Mouse (Mus musculus) heart, adult 2 months (tissue): Measurements from ENCODE around the gene Mum1. TPM values are rescaled to one million over a fixed set of nuclear protein-coding genes. Genes with fewer than 3 reads are reported as not detected.

ENCODE experiments used
- DNase-seq, 2 experiments: peaks; one replicate each; pipeline ENCODE4 v3.0.0; 2021
- H3K27ac ChIP-seq: fragments of 200-600 bp; 2 replicates; pipeline ENCODE4 v1.8.1; 2022
- H3K27me3 ChIP-seq: fragments of 200-500 bp; 2 replicates; pipeline ENCODE4 v1.6.1; 2012; ENCODE audit warnings: mild to moderate bottlenecking, low read length, inconsistent platforms, mixed read lengths; ENCODE audit not compliant: control insufficient read depth, insufficient read depth
- H3K36me3 ChIP-seq: fragments of 200-500 bp; 2 replicates; pipeline ENCODE4 v1.6.1; 2012; ENCODE audit warnings: low read length, inconsistent platforms; ENCODE audit not compliant: control insufficient read depth, insufficient read depth
- H3K4me1 ChIP-seq: fragments of 200-500 bp; 2 replicates; pipeline ENCODE4 v1.6.1; 2011; ENCODE audit warnings: low read length; ENCODE audit not compliant: control insufficient read depth, insufficient read depth
- H3K4me3 ChIP-seq: fragments of 200-600 bp; 2 replicates; pipeline ENCODE4 v1.8.1; 2022
- H3K79me2 ChIP-seq: fragments of 200-500 bp; replicated peaks from 2 replicates; pipeline ENCODE4 v1.6.1; 2012; ENCODE audit warnings: mild to moderate bottlenecking, inconsistent platforms, low read length, moderate library complexity, mixed read lengths; ENCODE audit not compliant: control insufficient read depth, insufficient read depth
- H3K9ac ChIP-seq: fragments of 200-500 bp; 2 replicates; pipeline ENCODE4 v1.6.1; 2012; ENCODE audit warnings: low read depth, mild to moderate bottlenecking, control low read depth, inconsistent platforms, low read length, mixed read lengths
- CTCF ChIP-seq: fragments of 200-600 bp; IDR thresholded peaks from 2 replicates; pipeline ENCODE4 v1.8.1; 2022; ENCODE audit warnings: antibody characterized with exemption, mild to moderate bottlenecking, moderate library complexity
- EP300 ChIP-seq: fragments of 200-500 bp; IDR thresholded peaks from 2 replicates; pipeline ENCODE4 v1.6.1; 2011; ENCODE audit warnings: low read depth, low read length, control low read depth; ENCODE audit not compliant: insufficient read depth
- POLR2A ChIP-seq: fragments of 200-500 bp; IDR thresholded peaks from 2 replicates; pipeline ENCODE4 v1.6.1; 2011; ENCODE audit warnings: mild to moderate bottlenecking, low read depth, low read length, control low read depth; ENCODE audit not compliant: insufficient read depth
- WGBS: fragments of 180-500 bp; shearing (Covaris S2); methylation state at CpG from one replicate; pipeline ENCODE4 v1.1.7; 2018; 5-methylcytosine and 5-hydroxymethylcytosine counted together
- intact Hi-C: fragments of 180-260 bp; cut with DNase I; formaldehyde crosslinking; loops from one replicate; pipeline ENCODE4 v1.15.1; 2025
- polyA plus RNA-seq: library from polyadenylated mRNA; depleted of rRNA; stranded (reverse); fragments of >200 nt; gene quantifications from 2 replicates; pipeline ENCODE4 v1.2.3, GENCODE M21; 2012
- total RNA-seq, 2 experiments: library from RNA; stranded (reverse); gene quantifications; 2 replicates each; pipeline ENCODE4 v1.2.3; 2021

The Mum1 gene
- total and polyA plus RNA-seq, 3 experiments, result 11.1 to 19.4 (median 11.8) TPM

DNA sequence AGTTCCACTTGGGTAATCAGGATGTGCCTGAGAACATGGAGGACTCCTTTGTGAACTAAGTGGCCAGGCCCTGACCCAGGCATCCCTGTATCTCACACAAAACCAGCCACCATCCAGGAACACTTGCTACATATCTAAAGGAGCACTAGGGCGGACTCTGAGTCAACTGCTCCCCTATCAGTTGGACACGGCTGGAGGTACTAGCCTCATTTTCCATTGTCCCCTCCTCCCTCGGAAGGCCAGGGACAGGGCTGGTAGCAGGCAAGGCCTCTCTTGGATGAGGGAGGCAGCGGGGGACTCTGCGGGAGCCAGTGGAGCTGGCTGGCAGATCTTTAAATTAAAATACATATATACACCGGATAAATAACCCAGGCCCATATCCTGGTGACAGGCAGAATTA, 32.3 kb upstream of the Mum1 start:
- Histone ChIP-seq H3K4me1 (no peaks in the 10 kb centered on the region), H3K27me3 (no peaks in the 10 kb centered on the region; the same call in 1 of the 2 replicates), H3K79me2 (no peaks in the 10 kb centered on the region), H3K4me3 (no peak overlapping the region), H3K36me3 (no peaks in the 10 kb centered on the region), H3K27ac (no peak overlapping the region), H3K9ac (no peak overlapping the region)
- intact Hi-C loops, result no loop called here
- TF ChIP-seq CTCF, result no peak
- TF ChIP-seq EP300, result no peak
- no peak for TF ChIP-seq POLR2A
- no peak for DNase-seq
- WGBS, result 72% methylated on average over 6 of the region's 6 CpGs

DNA sequence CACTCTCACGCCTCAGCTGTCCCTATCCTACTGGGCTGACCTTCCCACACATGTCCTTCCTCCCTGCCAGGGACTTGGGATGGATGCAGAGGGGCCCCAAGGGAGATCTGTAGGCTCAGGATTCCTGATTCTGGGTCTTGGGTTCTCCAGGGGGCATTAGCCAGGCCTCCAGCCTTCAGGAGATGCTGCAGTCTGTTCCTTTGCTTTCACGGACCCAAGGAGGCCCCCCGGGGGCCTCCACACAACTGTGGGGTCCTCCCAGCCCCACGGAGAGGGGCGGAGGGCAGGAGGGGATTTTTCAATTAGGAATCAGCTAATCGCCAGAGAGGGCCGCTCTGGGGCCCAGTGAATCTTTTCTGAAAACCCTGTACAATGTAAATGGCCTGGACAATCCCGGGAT, 31.8 kb upstream of the Mum1 start:
- H3K4me3 ChIP-seq, result no peak overlapping the region
- no peak overlapping the region for H3K9ac ChIP-seq
- no peaks in the 10 kb centered on the region for H3K79me2 ChIP-seq
- no peak for DNase-seq
- H3K4me1 ChIP-seq, result no peaks in the 10 kb centered on the region
- intact Hi-C loops, result no loop called here
- TF ChIP-seq CTCF (no peak), POLR2A (no peak)
- H3K27ac ChIP-seq, result no peak overlapping the region
- no peaks in the 10 kb centered on the region; the same call in 1 of the 2 replicates for H3K27me3 ChIP-seq
- no peaks in the 10 kb centered on the region for H3K36me3 ChIP-seq
- 78% methylated on average over 8 of the region's 8 CpGs for WGBS

DNA sequence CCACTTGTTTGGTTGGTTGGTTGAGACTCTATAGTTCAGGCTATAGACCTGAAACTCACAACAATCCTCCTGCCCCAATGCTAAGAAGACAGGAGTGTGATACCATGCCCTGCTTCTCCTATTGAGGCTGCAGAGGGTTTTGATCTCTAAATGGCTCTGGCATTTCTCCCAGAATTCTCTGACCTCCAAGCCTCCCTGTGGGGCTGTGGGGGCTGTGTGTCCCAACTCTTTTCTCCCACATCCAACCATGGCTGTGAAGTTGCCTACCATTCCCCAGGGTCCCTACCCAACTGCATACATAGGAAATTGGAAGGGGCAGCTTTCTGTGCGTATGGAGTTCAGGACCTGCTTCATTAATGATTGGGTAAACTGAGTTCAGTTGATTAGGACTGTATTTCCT, 30.1 kb upstream of the Mum1 start:
- H3K9ac ChIP-seq, result no peak overlapping the region
- intact Hi-C loops, result no loop called here
- H3K4me1 ChIP-seq, result peaks cover 2% of the 10 kb centered on the region
- TF ChIP-seq POLR2A (no peak), EP300 (no peak), CTCF (no peak)
- no peaks in the 10 kb centered on the region for H3K79me2 ChIP-seq
- no peaks in the 10 kb centered on the region; the same call in 1 of the 2 replicates for H3K27me3 ChIP-seq
- WGBS, result 70% methylated on average over 1 of the region's 1 CpGs
- no peak overlapping the region for H3K4me3 ChIP-seq
- no peaks in the 10 kb centered on the region for H3K36me3 ChIP-seq
- no peak for DNase-seq
- no peak overlapping the region for H3K27ac ChIP-seq

DNA sequence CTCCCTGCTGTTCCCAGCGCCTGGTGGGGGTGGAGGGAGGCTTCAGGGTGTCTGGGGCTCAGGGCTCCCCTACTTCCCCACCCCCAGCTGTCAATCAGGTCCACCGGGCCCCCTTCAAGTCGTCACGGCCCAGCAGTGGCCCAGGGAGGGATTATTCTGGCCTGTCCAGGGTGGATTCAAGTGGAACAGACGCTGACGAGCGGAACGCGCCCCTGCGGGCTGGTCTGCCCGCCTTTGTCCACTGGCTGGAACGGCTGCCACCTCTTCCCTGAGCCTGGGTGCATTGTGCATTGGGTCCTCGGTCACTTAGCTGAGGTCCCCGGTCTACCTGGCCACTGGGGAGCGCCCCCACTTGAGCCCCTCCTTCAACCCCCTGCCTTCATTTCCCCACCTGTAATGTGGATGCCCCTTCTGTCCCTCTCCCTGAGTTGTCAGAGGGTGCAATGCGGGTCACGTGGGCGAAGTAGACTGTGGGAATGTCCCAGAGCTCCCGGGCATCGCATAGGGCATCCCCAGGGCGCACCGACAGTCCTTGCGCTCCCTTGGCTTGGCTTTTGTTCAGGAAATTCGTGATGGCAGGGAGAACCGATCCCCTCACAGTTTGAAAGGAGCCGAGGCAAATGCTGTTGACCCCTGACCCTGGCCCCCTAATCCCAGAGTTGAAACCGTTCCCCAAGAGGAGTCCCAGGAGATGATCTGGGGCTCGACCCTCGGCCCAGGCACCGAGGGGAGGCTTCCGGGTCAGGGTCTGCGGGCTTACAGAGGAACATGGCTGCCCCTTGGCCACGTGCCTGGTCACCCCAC, 29.3 kb upstream of the Mum1 start:
- Histone ChIP-seq H3K79me2 (no peaks in the 10 kb centered on the region), H3K27me3 (no peaks in the 10 kb centered on the region; the same call in 1 of the 2 replicates), H3K36me3 (no peaks in the 10 kb centered on the region), H3K27ac (no peak overlapping the region), H3K9ac (no peak overlapping the region), H3K4me1 (peaks cover 2% of the 10 kb centered on the region), H3K4me3 (no peak overlapping the region)
- no peak for DNase-seq
- intact Hi-C loops, result no loop called here
- no peak for TF ChIP-seq EP300
- no peak for TF ChIP-seq CTCF
- no peak for TF ChIP-seq POLR2A
- WGBS, result 83% methylated on average over 33 of the region's 33 CpGs

DNA sequence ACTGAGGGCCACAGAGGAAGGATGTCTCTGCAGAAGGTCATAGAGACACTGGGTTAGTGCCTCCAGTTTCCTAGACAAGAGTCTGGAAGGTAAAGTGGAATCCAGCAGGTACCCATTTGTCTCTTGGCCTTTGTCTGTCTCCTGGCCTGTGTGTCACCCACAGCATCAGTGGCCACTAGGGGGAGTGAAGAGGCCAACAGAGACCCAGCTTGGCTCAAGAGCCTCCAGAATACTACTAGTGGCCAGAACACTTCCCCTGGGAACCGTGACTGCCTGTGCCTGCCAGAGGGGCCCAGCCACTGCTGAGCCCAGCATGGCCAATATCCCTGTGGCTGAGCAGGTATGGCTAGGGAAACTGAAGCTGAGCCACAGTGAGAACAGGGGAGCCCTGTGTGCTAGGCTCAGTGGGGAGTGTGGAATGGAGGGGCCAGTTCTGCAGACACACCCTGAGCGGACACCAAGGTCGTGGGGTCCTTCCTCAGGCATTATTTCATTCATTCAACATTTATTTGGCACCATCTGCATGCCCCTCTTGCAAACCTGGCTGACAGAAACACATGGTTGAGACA, 26.7 kb upstream of the Mum1 start:
- peaks cover 2% of the 10 kb centered on the region for H3K4me1 ChIP-seq
- no peaks in the 10 kb centered on the region for H3K36me3 ChIP-seq
- DNase-seq, result peak; percentile 73 to 82
- peak; percentile 81 for TF ChIP-seq EP300
- no peak for TF ChIP-seq POLR2A
- no peak; the same call in 1 of the 2 replicates for TF ChIP-seq CTCF
- WGBS, result 57% methylated on average over 3 of the region's 3 CpGs
- H3K4me3 ChIP-seq, result no peak overlapping the region
- no peaks in the 10 kb centered on the region for H3K79me2 ChIP-seq
- no peaks in the 10 kb centered on the region; the same call in 1 of the 2 replicates for H3K27me3 ChIP-seq
- intact Hi-C loops, result loop anchor here (1.0 to 2.0 kb wide), 2 partner anchors 27 to 46 kb away; partner anchors contain the start of gene Mum1
- no peak overlapping the region for H3K27ac ChIP-seq
- no peak overlapping the region for H3K9ac ChIP-seq

DNA sequence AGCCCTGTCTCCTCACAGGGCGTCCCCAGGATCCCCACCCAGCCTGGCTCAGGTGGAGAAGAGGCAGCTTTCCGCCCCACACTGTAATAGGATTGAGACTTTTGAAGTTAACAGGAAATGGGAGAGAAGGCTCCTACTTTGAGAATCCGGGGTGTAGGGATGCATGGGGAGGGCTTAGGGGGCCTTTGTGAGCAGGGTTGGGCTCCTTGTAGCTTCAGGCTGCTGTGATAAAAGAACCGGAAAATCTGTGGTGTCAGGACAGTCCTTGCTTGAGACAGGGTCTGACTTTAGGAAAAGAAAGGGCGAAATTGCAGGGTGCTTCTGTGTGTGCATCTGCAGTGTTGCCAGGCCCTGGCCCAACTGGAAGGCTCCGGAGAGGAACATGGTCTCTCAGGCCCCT, 25.7 kb upstream of the Mum1 start:
- DNase-seq, result no peak
- Histone ChIP-seq H3K36me3 (no peaks in the 10 kb centered on the region), H3K27ac (no peak overlapping the region), H3K79me2 (no peaks in the 10 kb centered on the region), H3K27me3 (no peaks in the 10 kb centered on the region; the same call in 1 of the 2 replicates), H3K4me1 (peaks cover 2% of the 10 kb centered on the region), H3K9ac (no peak overlapping the region), H3K4me3 (no peak overlapping the region)
- WGBS, result 79% methylated on average over 6 of the region's 6 CpGs
- TF ChIP-seq POLR2A (no peak), EP300 (no peak)
- intact Hi-C loops, result no loop called here
